Mouse (Mus musculus): Measurements from ENCODE around the gene Gpc6. TPM values are rescaled to one million over a fixed set of nuclear protein-coding genes. Genes with fewer than 3 reads are reported as not detected.
"Not testable (repeated sequence)": the region's sequence is repeated elsewhere in the genome, so short reads cannot be mapped to it uniquely, and the experiment has no call there.

Gpc6 gene
- total RNA-seq, 2 experiments from 2014 or later = 18.2 to 19.4 TPM

- Histone ChIP-seq H3K4me3 (no peak overlapping the region), H3K27ac (no peak overlapping the region)
- intact Hi-C loops (cut with DNase I) = no loop called here
- no peak for DNase-seq (ENCODE audit: extremely low spot score in 1 of 2, low spot score in 2 of 2)
- no peak for TF ChIP-seq CTCF (IDR thresholded peaks at IDR 0.05)
These were observed 472.1 kb downstream of the Gpc6 start for GRCm38 (mm10) chr14:117397165-117397564.

- intact Hi-C loops (cut with DNase I) = no loop called here
- no peak for TF ChIP-seq CTCF (IDR thresholded peaks at IDR 0.05)
- H3K4me3 ChIP-seq = no peak overlapping the region
- DNase-seq (ENCODE audit: extremely low spot score in 1 of 2, low spot score in 2 of 2) = no peak
- no peak overlapping the region for H3K27ac ChIP-seq
These were observed 482.9 kb downstream of the Gpc6 start for GRCm38 (mm10) chr14:117407824-117408524.

DNA sequence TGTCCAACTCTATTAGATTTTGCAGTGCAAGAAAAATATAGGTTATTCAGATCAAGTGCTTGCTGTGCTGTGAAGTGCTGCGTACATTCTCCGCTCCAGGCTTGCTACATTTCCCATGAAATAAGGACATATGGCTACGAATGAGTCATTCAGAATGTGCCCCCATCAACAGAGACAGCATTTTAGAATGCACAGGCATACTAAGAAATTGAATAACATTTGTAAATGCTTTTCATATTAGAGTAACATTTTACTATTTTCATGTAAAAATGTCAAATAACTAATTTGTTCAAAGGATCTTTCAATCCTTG is 483.4 kb downstream of the Gpc6 start:
- Histone ChIP-seq H3K4me3 (no peak overlapping the region), H3K27ac (no peak overlapping the region)
- no peak for DNase-seq (ENCODE audit: extremely low spot score in 1 of 2, low spot score in 2 of 2)
- intact Hi-C loops (cut with DNase I) = no loop called here
- no peak for TF ChIP-seq CTCF (IDR thresholded peaks at IDR 0.05)

- no peak overlapping the region for H3K27ac ChIP-seq
- intact Hi-C loops (cut with DNase I) = no loop called here
- DNase-seq (ENCODE audit: extremely low spot score in 1 of 2, low spot score in 2 of 2) = no peak
- no peak for TF ChIP-seq CTCF (IDR thresholded peaks at IDR 0.05)
- no peak overlapping the region for H3K4me3 ChIP-seq
These were observed 484.7 kb downstream of the Gpc6 start for GRCm38 (mm10) chr14:117409778-117410177.

- TF ChIP-seq CTCF (IDR thresholded peaks at IDR 0.05) = no peak
- H3K4me3 ChIP-seq = no peak overlapping the region
- no peak overlapping the region for H3K27ac ChIP-seq
- no peak for DNase-seq (ENCODE audit: extremely low spot score in 1 of 2, low spot score in 2 of 2)
- intact Hi-C loops (cut with DNase I) = no loop called here
These were observed 485.4 kb downstream of the Gpc6 start for GRCm38 (mm10) chr14:117410511-117410910.

DNA sequence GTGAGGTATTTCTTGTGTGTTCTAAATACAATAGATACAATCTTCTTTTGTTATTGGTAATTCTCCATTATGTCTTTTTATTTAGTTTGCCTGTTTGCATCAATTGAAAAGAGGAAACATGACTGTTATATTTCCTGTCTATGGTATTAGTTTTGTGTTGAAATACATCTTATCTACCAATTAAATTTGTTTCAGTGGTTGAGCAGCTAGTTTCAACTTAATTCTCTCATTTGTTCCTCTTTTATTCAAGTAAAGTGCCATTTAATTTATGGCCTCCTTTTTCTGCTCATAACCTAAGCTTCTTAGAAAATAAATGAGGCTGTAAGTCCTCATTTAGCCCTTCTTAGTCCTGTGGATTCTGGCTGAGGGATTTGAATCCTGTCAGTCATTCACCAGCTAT is 489.9 kb downstream of the Gpc6 start:
- no peak for TF ChIP-seq CTCF (IDR thresholded peaks at IDR 0.05)
- no peak for DNase-seq (ENCODE audit: extremely low spot score in 1 of 2, low spot score in 2 of 2)
- intact Hi-C loops (cut with DNase I) = no loop called here
- no peak overlapping the region for H3K27ac ChIP-seq
- no peak overlapping the region for H3K4me3 ChIP-seq

DNA sequence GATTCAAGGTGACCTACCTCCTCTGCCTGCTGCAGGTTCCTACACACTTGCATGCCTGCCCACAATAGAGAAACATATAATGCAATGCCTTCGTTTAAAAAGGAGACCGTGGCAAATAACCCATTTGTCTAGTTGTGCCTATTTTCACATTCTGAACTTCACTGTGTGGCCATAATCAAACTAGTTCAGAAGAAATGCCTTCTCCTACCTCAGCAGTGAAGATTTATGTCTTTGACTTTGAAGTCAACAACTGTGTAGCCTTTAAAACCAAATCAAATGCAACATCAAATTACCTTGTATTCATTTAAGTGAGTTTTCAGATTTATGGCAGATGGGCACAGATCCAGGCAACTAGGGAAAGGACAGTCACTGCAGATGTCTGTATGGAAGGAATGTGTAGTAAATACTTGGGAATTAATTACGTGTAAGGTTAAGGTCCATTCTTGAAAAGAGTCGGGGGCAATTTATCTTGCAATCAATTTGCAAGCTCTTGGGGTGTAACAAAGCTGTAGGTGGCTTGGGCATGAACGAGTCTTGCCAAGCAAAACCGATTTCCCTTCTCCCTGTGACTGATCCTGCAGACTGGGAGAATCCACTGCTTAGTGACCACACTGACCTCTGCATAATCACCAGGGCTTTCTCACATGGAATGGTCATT is 494.6 kb downstream of the Gpc6 start:
- Histone ChIP-seq H3K4me3 (no peak overlapping the region), H3K27ac (no peak overlapping the region)
- no peak for TF ChIP-seq CTCF (IDR thresholded peaks at IDR 0.05)
- DNase-seq (ENCODE audit: extremely low spot score in 1 of 2, low spot score in 2 of 2) = no peak
- intact Hi-C loops (cut with DNase I) = no loop called here

- intact Hi-C loops (cut with DNase I) = no loop called here
- no peak for DNase-seq (ENCODE audit: extremely low spot score in 1 of 2, low spot score in 2 of 2)
- no peak for TF ChIP-seq CTCF (IDR thresholded peaks at IDR 0.05)
- Histone ChIP-seq H3K27ac (no peak overlapping the region), H3K4me3 (no peak overlapping the region)
These were observed 496.1 kb downstream of the Gpc6 start for GRCm38 (mm10) chr14:117421170-117421569.

DNA sequence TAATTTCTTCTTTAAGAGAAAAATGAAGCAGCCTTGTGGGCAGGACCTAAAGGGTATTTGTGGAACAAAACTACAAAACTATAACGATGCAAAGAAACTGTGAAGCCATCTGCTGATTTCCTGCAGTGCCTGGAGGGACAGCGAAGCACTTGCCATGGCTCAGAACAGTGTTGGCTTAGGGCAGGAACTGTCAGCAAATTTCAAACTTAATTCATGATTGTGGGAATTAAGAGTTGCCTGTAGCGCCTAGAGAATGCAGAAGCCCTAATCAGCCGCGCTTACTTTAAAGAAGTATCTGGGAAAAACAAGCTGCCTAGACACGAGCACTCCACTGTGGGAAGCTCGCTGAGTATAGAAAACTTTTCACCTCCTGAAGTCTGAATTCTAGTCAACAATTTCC is 501.0 kb downstream of the Gpc6 start:
- no peak overlapping the region for H3K27ac ChIP-seq
- no peak overlapping the region for H3K4me3 ChIP-seq
- intact Hi-C loops (cut with DNase I) = no loop called here
- no peak for TF ChIP-seq CTCF (IDR thresholded peaks at IDR 0.05)
- no peak for DNase-seq (ENCODE audit: extremely low spot score in 1 of 2, low spot score in 2 of 2)

DNA sequence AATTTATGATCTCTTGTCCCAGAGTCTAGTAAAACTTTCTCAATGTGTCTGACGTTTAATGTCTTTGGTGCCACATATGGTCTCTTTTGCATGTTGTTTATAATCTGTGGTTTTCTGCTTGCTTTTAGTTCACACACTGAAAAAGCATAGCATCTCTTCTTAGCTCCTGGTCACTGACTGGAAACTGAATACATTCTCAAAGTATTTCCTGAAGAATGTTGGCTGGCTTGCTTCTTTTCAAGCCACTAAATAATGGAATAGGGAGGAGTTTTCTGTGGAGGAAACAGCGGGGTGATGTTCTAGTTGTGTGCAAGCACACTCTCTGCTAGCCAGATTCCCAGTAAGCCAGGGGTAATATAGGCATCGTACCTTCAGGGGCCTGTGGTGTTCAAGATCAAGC is 502.7 kb downstream of the Gpc6 start:
- no peak for TF ChIP-seq CTCF (IDR thresholded peaks at IDR 0.05)
- intact Hi-C loops (cut with DNase I) = no loop called here
- no peak for DNase-seq (ENCODE audit: extremely low spot score in 1 of 2, low spot score in 2 of 2)

GRCm38 (mm10) chr14:117435739-117436138 is 510.6 kb downstream of the Gpc6 start:
- Histone ChIP-seq H3K27ac (no peak overlapping the region), H3K4me3 (no peak overlapping the region)
- no peak for DNase-seq (ENCODE audit: extremely low spot score in 1 of 2, low spot score in 2 of 2)
- TF ChIP-seq CTCF (IDR thresholded peaks at IDR 0.05) = no peak
- intact Hi-C loops (cut with DNase I) = no loop called here

More for the DNA sequence above, 502.7 kb downstream of the Gpc6 start:
- Histone ChIP-seq H3K4me3 (no peak overlapping the region), H3K27ac (no peak overlapping the region)

DNA sequence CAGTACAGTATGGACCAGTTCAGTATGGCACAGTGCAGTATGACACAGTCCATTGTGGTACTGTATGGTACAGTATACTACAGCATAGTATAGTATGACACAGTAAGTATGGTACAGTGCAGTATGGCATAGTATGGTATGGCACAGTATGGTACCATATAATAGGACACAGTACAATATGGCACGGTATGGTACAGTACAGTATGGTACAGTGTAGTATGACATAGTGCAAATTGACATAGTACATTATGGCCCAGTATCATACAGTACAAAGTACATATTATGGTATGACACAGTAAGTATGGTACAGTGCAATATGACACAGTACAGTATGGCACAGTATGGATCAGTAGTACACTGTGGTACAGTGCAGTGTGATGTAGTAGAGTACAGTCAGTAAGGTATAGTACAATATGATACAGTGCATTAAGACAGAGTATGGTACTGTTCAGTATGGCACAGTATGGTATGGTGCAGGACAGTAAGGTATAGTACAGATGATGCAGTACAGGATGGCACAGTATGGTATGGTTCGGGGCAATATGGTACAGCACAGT is 521.6 kb downstream of the Gpc6 start:
- H3K27ac ChIP-seq; H3K4me3 ChIP-seq; intact Hi-C loops (cut with DNase I); DNase-seq (ENCODE audit: extremely low spot score in 1 of 2, low spot score in 2 of 2): not testable (repeated sequence)

Data from left cerebral cortex, adult 2 months (tissue).